Mouse (Mus musculus): ENCODE results near the gene Gm21800.
"Not testable (repeated sequence)": the region's sequence is repeated elsewhere in the genome, so short reads cannot be mapped to it uniquely, and the experiment has no call there.

Gene Gm21800

GRCm38 (mm10) chrY:41406198-41406597, at the start of gene Gm21800:
Gene Gm21800 (plus strand): TSS chrY:41406498.
- DNase-seq, result not testable (repeated sequence)

All from retina, postnatal 1 day (tissue).